Mouse (Mus musculus): ENCODE results near the gene Majin.

Gene Majin

DNA sequence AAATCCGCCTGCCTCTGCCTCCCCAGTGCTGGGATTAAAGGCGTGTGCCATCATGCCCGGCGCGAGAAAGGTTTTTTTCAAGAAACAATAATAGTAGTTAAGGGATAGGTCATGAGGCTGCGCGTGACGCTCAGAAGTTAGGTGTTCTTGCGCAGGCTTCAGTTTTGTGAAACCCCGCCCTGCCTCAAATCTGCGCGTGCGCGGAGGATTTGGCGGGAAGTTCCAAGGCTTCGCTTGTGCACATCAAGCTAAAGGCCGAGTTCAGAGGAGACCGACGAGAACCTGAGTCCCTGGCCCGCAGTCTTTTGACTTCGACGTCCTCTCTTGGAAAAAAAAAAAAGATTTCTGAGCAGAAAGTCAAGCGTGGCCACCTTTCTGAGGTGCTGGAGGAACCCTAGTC, at the start of gene Majin:
Gene Majin, plus strand, starts transcription at position 258 of the 400 bp plus-strand sequence.
- DNase-seq: no peak

GRCm38 (mm10) chr19:6136397-6136796, 47.8 kb upstream of the Majin start:
- no peak for DNase-seq

- DNase-seq: no peak
These were observed 44.5 kb upstream of the Majin start for GRCm38 (mm10) chr19:6139701-6140100.

DNA sequence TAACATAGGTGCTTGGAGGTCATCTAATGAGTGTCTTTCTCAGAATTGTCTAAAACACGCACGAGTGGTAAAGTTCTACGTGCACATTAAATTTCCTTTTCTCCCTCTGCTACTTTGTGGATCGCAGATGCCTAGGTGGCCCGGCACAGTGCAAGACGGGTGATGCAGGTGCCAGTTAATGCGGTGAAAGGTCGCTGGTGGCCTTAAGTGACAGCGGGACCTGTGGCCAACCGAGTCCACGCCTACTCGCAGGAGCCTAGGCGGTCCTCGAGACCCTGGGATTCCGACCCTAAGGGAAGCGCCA, 43.9 kb upstream of the Majin start:
- no peak for DNase-seq

DNA sequence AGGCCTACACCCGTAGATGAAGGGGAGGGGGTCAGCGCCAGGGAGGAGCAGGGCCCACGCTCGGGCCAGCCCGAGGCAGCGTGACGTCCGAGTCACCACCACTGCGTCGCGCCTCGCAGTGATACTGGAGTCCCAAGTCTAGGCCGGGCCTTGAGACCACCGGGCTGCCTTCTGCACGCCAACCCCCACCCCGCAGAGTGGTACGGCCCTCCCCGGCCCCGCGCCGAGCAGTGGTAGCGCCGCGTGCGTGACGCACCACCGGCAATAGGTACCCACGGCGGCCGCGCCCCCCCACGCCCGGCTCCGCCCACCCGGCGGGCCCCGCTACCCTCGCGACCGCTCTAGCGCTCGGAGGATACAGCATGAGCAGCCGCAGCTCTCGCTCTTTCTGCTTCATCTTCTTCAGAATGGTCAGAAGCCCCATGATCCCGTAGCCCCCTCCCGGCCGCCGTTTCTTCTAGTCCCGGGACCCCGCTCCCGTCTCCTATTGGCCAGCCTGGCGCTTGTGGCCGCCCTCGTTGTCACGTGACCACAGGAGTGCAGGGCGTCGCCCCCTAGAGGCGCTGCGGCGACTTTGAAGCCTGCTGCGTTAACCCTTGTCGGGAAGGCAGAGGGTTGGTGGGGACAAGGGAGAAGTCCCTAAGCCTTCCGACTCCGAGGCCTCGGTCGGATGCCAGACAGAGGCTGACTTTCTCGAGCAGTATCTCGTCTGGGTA, 43.4 kb upstream of the Majin start, which contains the start of gene Batf2:
Gene Batf2, plus strand, starts transcription at position 306 of the 716 bp plus-strand sequence.
- DNase-seq: peak; percentile 93 to 96

DNA sequence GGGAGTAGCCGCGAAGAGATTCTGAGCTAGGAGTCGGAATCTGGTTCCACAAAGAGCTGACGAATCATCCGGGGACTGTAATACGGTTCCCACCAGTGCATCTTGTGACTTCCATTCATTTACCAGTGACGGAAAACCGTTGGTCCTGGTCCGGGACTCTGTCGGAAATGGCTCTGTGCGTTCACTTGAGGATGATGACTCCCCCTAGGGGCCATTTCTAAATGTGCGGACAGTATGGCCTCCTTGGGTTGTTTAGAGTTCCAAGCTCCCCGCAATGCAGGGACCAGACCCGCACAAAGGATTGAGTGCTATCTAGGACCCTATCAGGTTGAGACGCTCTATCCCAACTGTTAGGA, 42.8 kb upstream of the Majin start, which contains the start of gene Arl2:
Gene Arl2, minus strand, starts transcription at position 155 of the 356 bp plus-strand sequence.
- peak; percentile 80 to 89 for DNase-seq

DNA sequence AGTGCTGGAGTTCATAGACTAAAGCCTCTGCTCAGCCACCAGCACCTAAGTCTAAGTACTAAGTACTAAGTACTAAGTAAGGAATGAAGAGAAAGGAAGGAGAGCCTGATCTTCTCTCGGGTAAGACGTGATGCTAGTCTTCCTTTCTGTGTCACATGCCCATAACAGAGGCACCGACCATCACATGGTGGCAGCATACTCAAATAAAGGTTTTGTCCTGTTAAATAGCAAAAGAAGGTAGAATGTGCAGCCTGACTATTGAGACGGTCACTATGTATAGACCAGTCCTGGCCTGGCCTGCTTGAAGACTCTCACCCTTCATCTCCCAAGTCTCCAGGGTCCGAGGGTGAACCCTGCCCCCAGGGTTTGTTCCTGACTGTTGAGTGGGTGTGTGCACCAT, 39.3 kb upstream of the Majin start:
- DNase-seq: no peak

DNA sequence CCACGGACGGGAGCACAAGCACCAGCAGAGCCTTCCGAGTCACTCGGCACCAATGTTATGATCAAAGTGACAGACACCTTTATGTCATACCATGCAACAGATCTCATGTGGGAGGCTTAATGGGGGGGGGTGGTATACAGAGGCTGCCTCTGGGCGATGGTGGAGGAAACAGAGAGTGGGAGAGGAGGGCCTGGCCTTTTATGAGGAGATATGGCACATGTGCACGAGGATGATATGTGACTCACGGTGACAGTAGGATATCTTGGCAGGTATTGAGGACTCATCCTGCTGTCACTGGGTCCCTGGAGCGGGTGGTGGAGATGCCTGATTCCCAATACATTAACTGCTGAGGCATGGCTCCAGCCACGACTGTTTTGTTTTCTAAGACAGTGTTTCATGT, 29.0 kb upstream of the Majin start:
- no peak for DNase-seq

DNA sequence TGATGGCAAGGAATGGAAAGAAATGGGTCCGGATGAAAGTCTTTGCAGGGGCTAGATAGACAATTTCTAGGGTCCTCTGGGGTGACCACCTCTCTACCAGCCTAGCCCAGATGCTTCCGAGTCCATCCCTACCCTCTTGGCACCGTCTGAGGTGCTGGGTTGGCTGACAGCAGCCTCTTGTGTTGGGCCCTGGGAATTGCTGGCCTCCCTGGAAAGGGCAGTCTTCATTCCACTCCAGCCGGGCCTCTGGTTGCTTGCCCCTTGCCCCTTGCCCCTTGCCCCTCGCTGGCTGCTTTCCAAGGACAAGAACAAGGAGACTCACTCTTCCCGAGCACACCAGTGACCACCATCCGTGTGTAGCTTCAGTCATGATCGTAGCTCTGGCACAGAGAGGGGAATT, 27.8 kb upstream of the Majin start:
- DNase-seq: peak; percentile 41 to 59

GRCm38 (mm10) chr19:6157220-6157619, 27.0 kb upstream of the Majin start:
- DNase-seq: peak in 1 of 2 experiments; percentile 27

- peak; percentile 29 to 52 for DNase-seq
These were observed 20.2 kb upstream of the Majin start for GRCm38 (mm10) chr19:6163872-6164547.

DNA sequence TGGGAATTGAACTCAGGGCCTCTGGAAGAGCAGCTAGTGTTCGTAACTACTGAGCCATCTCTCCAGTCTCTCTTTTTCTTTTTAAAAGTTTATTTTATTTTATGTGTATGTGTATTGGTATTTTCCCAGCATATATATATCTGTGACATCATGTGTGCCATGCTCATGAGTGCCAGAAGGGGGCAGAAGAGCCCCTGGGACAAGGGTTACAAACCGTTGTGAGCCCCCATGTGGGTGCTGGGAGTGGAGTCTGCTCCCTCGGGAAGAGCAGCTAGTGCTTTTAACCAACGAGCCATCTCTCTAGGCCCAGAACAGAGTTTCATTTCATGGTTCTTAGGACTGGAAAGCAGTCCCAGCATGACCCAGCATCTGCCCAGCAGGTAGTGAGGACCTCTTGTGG, 17.4 kb upstream of the Majin start:
- DNase-seq: no peak

GRCm38 (mm10) chr19:6171215-6171614, 13.0 kb upstream of the Majin start:
- no peak for DNase-seq

DNA sequence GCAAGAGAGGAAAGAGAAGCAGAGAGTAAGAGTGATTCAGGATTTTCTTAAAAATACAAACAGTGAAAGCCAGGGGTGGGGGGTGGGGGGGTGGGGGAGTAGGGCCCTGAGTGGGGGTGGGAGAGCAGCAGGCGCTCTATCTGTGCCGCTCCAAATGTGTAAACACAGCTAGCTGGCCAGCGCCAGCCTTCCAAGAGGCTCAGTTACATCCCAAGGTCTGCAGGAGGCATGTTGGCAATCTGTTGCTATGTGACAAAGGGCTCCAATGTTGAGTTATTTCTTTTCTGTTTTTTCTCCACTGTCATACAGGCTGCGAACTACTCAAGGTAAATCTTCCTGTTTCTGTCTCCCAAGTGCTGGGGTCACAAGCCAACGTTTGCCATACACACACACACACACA, 9.4 kb upstream of the Majin start:
- DNase-seq: no peak

- DNase-seq: no peak
These were observed 5.4 kb upstream of the Majin start for GRCm38 (mm10) chr19:6178775-6179174.

- DNase-seq: peak; percentile 65 to 68
These were observed 2.6 kb upstream of the Majin start for GRCm38 (mm10) chr19:6181629-6182028.

GRCm38 (mm10) chr19:6182534-6182933, 1.7 kb upstream of the Majin start:
- no peak for DNase-seq

- DNase-seq: no peak
These were observed 20.1 kb downstream of the Majin start for GRCm38 (mm10) chr19:6204265-6204664.

DNA sequence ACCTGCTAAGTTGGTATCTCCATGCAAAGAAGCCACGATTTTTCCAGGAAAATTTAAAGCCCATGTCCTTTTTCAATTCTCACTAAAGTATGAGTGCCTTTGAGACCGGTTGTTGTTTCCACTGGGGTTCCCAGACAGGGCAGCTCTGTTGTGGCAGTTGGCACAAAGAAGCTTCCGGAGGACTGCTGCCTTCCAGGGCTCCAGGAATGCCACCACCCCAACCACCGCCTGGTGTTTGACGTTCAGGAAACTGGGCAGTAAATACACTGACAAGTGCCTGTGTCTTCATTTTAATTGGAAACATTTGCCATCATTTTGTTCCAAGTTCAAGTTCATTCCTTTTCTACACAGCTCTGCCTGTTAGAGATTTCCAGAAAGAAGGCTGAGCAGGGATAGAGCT, 22.5 kb downstream of the Majin start:
- DNase-seq: no peak

DNA sequence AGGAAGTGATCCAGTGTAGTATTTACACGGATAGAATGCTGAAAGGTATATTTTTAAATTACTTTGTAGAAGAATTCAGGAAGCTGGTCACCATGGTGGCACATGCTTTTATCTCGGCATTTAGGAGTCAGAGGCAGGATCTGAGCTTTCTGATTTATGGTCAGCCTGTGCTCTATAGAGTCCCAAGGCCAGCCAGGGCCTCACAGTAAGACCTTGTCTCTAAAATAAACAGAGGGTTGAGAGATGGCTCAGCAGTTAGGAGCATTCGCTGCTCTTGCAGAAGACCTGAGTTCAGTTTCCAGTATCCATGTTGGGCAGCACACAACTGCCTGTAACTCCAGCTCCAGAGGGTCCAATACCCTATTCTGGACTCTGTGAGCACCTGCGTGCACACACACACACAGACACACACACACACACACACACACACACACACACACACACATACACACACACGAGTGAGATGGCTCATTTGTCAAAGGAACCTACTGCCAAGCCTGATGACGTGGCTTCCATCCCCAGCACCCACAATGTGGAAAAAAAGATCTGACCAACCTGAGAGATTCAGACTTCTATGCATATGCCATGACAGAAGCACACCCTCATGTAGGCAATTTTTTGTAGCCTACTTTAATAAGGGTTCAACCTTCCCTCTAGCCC, 32.0 kb downstream of the Majin start:
- DNase-seq: no peak

DNA sequence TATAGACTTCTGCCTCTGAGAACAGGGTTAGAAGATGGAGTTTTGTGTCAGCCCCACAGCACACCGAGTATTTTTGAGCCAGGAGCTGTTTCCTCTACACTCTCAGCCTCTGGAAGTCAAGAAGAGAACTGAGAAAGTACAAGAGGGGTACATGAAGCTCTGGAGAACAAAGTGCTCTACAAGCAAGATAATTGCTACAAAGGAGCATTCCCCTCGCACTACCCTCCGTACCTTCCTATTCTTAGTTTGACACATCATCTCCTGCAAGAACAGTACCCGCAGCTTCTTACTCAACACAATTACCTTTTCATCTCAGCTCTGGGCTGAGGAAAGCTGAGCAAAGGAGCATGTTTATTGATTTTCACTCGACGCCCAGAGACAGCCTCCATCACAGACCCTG, 34.4 kb downstream of the Majin start:
- DNase-seq: no peak

DNA sequence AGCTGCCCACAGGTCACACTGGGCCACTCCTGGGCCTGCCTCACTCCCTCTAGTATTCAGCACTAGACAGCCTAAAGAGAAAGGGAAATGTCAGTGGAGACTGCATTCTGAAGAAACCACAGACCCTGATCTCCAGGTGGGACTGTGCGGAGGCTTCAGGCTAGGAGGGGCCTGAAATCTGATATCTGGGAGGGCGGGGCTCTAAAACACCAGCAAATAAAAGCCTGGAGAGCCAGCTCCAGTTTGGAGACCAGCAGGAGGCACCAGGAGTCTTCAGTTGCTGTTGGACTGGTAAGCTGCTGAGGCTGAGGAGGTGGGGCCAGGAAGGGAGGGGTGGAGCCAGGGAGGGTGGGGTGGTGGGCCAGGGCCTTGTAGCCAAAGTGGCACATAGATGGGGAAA, 41.9 kb downstream of the Majin start, which contains the start of gene Gpha2:
Gene Gpha2, plus strand, starts transcription at position 246 of the 400 bp plus-strand sequence.
- peak; percentile 54 to 66 for DNase-seq

DNA sequence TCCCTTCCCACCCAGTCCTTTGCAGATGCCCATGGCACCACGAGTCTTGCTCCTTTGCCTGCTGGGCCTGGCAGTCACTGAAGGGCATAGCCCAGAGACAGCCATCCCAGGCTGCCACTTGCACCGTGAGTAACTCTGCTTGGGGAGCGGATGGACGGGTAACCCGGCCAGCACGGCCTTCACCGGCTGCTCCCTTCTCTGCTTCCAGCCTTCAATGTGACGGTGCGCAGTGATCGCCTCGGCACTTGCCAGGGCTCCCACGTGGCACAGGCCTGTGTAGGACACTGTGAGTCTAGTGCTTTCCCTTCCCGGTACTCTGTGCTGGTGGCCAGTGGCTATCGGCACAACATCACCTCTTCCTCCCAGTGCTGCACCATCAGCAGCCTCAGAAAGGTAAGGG, 42.6 kb downstream of the Majin start:
- DNase-seq: no peak

DNA sequence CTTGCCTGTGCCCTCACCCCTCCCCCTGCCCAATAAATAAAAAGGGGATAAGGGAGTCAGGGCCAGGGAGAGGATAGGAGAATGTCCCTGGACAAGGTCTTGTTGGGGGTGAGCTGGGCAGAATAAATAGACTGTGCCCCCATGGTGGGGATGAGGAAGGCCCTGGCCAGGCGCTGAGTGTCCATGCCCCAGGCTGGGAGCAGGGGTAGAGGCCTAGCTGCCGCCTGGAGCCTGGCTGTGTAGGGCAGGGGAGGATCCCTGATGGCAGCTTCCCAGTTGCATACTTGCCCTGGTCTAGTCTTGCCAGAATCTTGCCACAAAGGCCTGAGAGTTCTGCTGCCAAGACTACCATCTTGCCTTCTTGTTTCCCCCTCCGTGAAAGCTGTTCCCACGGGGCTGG, 43.7 kb downstream of the Majin start:
- DNase-seq: no peak

Measured in kidney, postnatal 4 days (tissue).